Mouse (Mus musculus): ENCODE data around the gene Klhl8.

The Klhl8 gene

GRCm38 (mm10) chr5:103817754-103818153 lies 93.3 kb downstream of the Klhl8 start:
- ATAC-seq (ENCODE audit: insufficient number of reproducible peaks, low FRiP score, low TSS enrichment), result peak; percentile 74

GRCm38 (mm10) chr5:103816718-103817117 lies 94.3 kb downstream of the Klhl8 start:
- no peak for ATAC-seq (ENCODE audit: insufficient number of reproducible peaks, low FRiP score, low TSS enrichment)

- no peak for ATAC-seq (ENCODE audit: insufficient number of reproducible peaks, low FRiP score, low TSS enrichment)
Observed at GRCm38 (mm10) chr5:103815249-103815617, 95.8 kb downstream of the Klhl8 start.

GRCm38 (mm10) chr5:103814551-103815248 lies 96.4 kb downstream of the Klhl8 start:
- no peak for ATAC-seq (ENCODE audit: insufficient number of reproducible peaks, low FRiP score, low TSS enrichment)

GRCm38 (mm10) chr5:103813997-103814542 lies 97.0 kb downstream of the Klhl8 start:
- ATAC-seq (ENCODE audit: insufficient number of reproducible peaks, low FRiP score, low TSS enrichment), result no peak

- no peak for ATAC-seq (ENCODE audit: insufficient number of reproducible peaks, low FRiP score, low TSS enrichment)
Observed at GRCm38 (mm10) chr5:103813291-103813690, 97.8 kb downstream of the Klhl8 start.

All from cerebellum, adult (tissue).